Mouse (Mus musculus) v-Abl transformed pro-B cells (cell line): ENCODE data around the gene Bglap.

Source experiments
- in situ Hi-C, 2 experiments: fragments of 400-800 bp; cut with MboI; formaldehyde crosslinking; loops; one replicate each; pipeline ENCODE4 v1.15.1; 2025; ENCODE audit not compliant: unreplicated experiment in 2 of 2

Bglap gene

DNA sequence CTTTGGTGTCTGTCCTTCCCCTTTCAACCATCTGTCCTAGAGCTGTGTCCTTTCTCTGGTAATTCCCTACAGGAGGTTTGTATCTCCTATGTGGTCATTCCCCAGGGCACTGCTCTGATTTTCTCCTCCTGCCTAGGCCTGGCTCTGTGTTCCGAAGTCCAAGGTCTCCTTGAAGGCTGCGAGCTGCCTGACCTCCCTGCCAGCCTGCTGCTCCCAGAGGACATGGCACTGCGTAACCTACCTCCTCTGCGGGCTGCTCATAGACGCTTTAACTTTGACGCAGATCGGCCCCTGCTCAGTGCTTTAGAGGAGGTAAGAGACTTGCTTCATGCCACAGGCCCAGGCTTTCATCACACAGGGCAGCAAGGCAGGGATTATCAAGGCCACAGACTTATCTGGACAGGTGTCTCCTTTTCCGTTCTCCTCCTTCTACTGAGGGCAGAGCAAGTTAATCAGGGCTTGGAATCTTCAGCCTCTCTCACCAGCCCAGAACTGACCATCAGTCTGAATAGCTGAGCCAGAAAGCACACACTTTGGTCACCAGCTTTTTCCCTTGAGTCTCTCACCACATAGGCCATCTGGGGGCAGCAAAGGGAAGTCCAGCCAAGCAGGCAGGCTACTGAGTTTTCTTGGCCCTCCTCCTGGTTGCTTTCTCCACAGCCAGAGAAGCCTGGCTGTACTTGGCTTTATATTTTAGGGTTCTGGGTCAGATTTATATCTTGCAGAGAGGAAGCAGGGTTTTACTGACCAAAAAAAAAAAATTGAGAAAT lies 29.7 kb downstream of the Bglap start:
- in situ Hi-C loops, result loop anchor here (5.0 to 10.0 kb wide), 2 partner anchors 48 to 50 kb away; no protein-coding TSS in a partner anchor

DNA sequence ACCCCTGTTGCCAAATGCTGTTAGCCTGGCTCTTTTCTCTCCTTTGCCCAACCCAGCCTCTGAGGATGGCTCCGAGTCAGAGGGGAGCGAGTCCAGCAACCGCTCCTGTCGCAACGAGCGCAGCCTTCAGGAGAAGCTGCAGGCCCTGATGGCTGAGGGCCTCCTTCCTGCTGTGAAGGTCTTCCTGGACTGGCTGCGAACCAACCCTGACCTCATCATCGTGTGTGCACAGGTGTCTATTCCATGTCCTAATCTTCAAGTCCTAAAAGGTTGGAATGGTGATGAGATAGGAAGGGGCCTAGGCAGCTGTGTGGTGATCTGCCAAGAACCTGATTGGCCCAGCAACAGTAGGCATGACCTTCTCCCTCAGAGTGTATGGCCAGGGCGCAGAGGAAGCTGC lies 31.4 kb downstream of the Bglap start:
- in situ Hi-C loops, result loop anchor here in 1 of 2 experiments (10.0 kb wide), 1 partner anchor 52 kb away; no protein-coding TSS in a partner anchor

GRCm38 (mm10) chr3:88350732-88351131 lies 33.5 kb downstream of the Bglap start:
- in situ Hi-C loops, result loop anchor here in 1 of 2 experiments (10.0 kb wide), 1 partner anchor 54 kb away; no protein-coding TSS in a partner anchor

- in situ Hi-C loops, result no loop called here
Observed at GRCm38 (mm10) chr3:88339006-88339405, 45.3 kb downstream of the Bglap start.

GRCm38 (mm10) chr3:88338316-88338715 lies 45.9 kb downstream of the Bglap start:
- in situ Hi-C loops, result no loop called here

- in situ Hi-C loops, result no loop called here
Observed at GRCm38 (mm10) chr3:88337367-88338020, 46.8 kb downstream of the Bglap start.

DNA sequence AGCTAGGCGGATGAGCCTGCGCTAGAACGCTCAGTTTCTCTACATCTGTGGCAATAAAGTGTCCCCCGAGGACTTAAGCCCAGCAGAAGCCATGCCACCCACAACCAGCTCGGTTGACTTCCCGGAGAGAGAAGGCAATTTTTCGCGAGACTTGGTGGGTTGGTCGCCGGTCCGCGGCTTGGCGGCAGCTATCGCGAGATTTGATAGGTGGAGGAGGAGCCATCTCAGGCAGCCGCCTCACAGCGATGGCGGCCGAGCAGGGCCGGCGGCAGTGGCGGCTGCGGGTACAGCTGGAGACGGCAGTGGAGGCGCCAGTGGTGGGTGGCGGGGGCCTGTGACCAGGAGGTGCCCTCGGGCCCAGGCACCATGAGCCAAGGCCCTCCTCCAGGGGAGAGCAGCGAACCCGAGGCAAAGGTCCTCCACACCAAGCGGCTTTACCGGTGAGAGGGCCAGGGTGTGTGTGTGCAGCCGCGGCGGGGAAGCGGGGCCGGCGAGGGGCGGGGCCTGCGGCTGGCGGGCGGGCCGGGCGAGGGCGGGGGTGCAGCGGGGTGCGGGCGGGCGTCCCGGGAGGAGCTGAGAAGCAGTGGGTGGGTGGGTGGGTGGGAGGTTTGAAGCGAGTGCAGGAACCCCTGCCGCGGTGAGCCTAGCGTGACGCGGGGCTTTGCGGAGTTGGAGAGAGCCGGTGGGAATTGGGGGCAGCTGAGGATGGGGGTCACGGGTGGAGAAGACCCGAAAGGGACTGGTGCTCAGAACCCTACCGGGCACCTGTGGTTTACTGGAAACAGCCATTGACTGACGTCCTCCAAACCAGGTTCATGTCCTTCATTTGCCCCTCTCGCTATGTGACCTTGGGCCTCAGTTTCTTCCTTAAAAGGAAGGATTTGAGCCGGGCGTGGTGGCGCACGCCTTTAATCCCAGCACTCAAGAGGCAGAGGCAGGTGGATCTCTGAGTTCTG lies 47.9 kb downstream of the Bglap start, which contains the start of the genes Tmem79 and Smg5:
Tmem79 (minus strand) TSS at position 91 of the 956 bp plus-strand sequence.
Smg5 (plus strand) TSS at position 203 of the 956 bp plus-strand sequence.
- in situ Hi-C loops, result no loop called here

DNA sequence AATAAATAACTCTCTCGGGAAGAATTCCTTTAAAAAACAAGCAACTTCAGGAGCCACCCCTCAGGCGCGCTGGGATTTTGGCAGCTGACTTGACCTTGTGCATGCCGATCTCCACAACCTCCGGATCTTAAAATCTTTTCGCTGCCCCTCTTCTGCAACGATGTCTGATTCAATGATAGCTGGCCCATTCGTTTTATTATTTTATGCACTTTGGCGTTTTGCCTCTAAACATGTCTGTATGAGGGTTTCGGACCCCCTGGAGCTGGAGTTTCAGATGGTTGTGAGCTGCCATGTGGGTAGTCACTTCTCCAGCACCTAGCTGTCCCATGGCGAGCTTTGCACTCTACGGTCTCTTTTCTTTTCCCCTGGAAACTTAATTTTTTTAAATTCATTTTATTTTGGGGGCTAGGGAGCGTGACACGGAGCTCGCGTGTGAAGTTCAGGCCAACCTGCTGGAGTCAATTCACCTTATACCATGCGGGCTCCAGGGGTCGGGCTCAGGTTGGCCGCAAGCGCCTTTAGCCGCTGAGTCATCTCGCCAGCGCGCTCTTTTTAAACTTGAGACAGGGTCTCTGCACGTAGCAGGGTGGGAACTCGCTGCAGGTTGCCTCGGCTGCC lies 48.7 kb downstream of the Bglap start:
- in situ Hi-C loops, result no loop called here

- in situ Hi-C loops, result loop anchor here (5.0 kb wide), 2 partner anchors 72 to 137 kb away; no protein-coding TSS in a partner anchor
Observed at GRCm38 (mm10) chr3:88334902-88335435, 49.3 kb downstream of the Bglap start.

DNA sequence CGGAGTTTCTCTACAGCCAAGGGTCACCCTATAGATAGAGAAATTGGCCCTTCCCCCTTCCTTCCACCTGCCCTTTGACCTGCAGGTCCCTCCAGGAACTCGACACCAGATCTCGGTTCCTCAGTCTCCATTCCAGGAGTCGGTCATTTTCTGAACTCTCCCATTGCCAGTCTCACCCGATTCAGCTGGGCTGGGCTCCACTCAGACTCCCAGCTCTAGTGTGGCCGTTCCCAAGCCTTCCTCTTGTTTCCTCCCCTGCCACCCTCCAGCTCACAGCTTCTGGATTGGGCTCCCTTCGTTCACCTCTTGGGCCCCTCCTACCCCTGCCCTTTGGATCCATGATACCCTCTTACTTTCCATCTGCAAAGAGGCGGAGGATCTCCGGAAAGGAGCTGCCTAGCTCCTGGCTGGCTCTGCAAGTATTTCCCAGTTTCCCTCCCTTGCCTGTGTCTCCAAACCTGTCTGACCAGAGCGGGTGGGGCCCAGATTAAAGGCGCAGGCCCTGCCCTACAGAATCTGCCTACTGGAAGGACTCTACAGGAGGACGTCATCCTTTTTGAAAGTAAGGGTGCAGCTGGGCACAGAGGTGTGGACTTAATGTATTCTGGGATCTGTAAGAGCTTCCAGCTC lies 50.1 kb downstream of the Bglap start:
- in situ Hi-C loops, result loop anchor here (5.0 kb wide), 2 partner anchors 73 to 138 kb away; no protein-coding TSS in a partner anchor
